Mouse (Mus musculus) forebrain, postnatal 0 days (tissue): ENCODE results near the gene Tmc8. TPM values are rescaled to one million over a fixed set of nuclear protein-coding genes. Genes with fewer than 3 reads are reported as not detected.

ENCODE experiments used
- ATAC-seq: fragments of 200-750 bp; cut with Nextera tagmentation; 2 replicates; pipeline ENCODE4 v1.8.0; 2017; ENCODE audit warnings: mild to moderate bottlenecking, moderate library complexity
- DNase-seq: peaks from one replicate; pipeline ENCODE4 v3.0.0-alpha.2; 2015
- H3K27ac ChIP-seq: fragments of 300-500 bp; sonication (generic); 2 replicates; pipeline ENCODE4 v1.5.1; 2014; ENCODE audit warnings: low read depth, mild to moderate bottlenecking, antibody characterized with exemption, low read length, moderate library complexity, mixed read lengths
- H3K27me3 ChIP-seq: fragments of 300-500 bp; sonication (generic); 2 replicates; pipeline ENCODE4 v1.6.1; 2014; ENCODE audit warnings: mild to moderate bottlenecking, low read length, mixed read lengths; ENCODE audit not compliant: insufficient read depth
- H3K36me3 ChIP-seq: fragments of 300-500 bp; sonication (generic); 2 replicates; pipeline ENCODE4 v1.6.1; 2014; ENCODE audit warnings: mild to moderate bottlenecking, moderate library complexity; ENCODE audit not compliant: insufficient read depth
- H3K4me1 ChIP-seq: fragments of 300-500 bp; sonication (generic); 2 replicates; pipeline ENCODE4 v1.6.1; 2014; ENCODE audit warnings: antibody characterized with exemption; ENCODE audit not compliant: insufficient read depth
- H3K4me2 ChIP-seq: fragments of 300-500 bp; sonication (generic); 2 replicates; pipeline ENCODE4 v1.6.1; 2014; ENCODE audit warnings: low read depth, mild to moderate bottlenecking, moderate library complexity
- H3K4me3 ChIP-seq: fragments of 300-500 bp; sonication (generic); 2 replicates; pipeline ENCODE4 v1.5.1; 2014; ENCODE audit warnings: low read depth, low read length, mixed read lengths
- H3K9ac ChIP-seq: fragments of 300-500 bp; sonication (generic); 2 replicates; pipeline ENCODE4 v1.6.1; 2014; ENCODE audit warnings: mild to moderate bottlenecking
- H3K9me3 ChIP-seq: fragments of 300-500 bp; sonication (generic); 2 replicates; pipeline ENCODE4 v1.6.1; 2016; ENCODE audit warnings: low read length
- CTCF ChIP-seq: sonication (generic); IDR thresholded peaks from 2 replicates; pipeline ENCODE4 v1.5.1; 2016; ENCODE audit warnings: antibody characterized with exemption, control low read depth, low read depth
- WGBS: fragments of 180-500 bp; shearing (Covaris S2); extraction: QIAGEN DNeasy Blood & Tissue Kit; methylation state at CpG from one replicate; pipeline ENCODE4 v1.1.7; 2014; 5-methylcytosine and 5-hydroxymethylcytosine counted together
- polyA plus RNA-seq: library from polyadenylated mRNA; unstranded; fragments of >200 nt; fragmentation: Nextera tagmentation; extraction: Ambion mirVana; gene quantifications from 2 replicates; pipeline ENCODE4 v1.2.1, GENCODE M21; 2015
- total RNA-seq: library from RNA; depleted of rRNA; stranded (reverse); fragments of >200 nt; gene quantifications from 2 replicates; pipeline ENCODE4 v1.2.3, GENCODE M21; 2014

The Tmc8 gene
- total and polyA plus RNA-seq, 2 experiments from 2014 or later, result 0.59 to 2.1 TPM

GRCm38 (mm10) chr11:117762246-117762645 lies 19.6 kb upstream of the Tmc8 start:
- H3K9me3 ChIP-seq, result no peaks in the 10 kb centered on the region
- peaks cover 62% of the 10 kb centered on the region for H3K36me3 ChIP-seq
- no peak overlapping the region for H3K27ac ChIP-seq
- WGBS, result 89% methylated on average over 12 of the region's 12 CpGs
- no peak for TF ChIP-seq CTCF
- ATAC-seq (no peak), DNase-seq (no peak)
- H3K4me3 ChIP-seq, result no peak overlapping the region
- H3K27me3 ChIP-seq, result no peaks in the 10 kb centered on the region
- H3K9ac ChIP-seq, result no peak overlapping the region
- H3K4me1 ChIP-seq, result no peaks in the 10 kb centered on the region
- H3K4me2 ChIP-seq, result no peak overlapping the region

- 86% methylated on average over 9 of the region's 9 CpGs for WGBS
- peaks cover 42% of the 10 kb centered on the region for H3K36me3 ChIP-seq
- H3K9me3 ChIP-seq, result no peaks in the 10 kb centered on the region
Measured at GRCm38 (mm10) chr11:117764319-117764718, 17.6 kb upstream of the Tmc8 start.

GRCm38 (mm10) chr11:117765361-117765760 lies 16.5 kb upstream of the Tmc8 start:
- H3K27me3 ChIP-seq, result no peaks in the 10 kb centered on the region
- ATAC-seq (no peak), DNase-seq (no peak)
- H3K9me3 ChIP-seq, result no peaks in the 10 kb centered on the region
- no peak overlapping the region for H3K27ac ChIP-seq
- H3K4me2 ChIP-seq, result no peak overlapping the region
- H3K4me1 ChIP-seq, result no peaks in the 10 kb centered on the region
- peaks cover 31% of the 10 kb centered on the region for H3K36me3 ChIP-seq
- H3K4me3 ChIP-seq, result no peak overlapping the region
- 85% methylated on average over 5 of the region's 5 CpGs for WGBS
- TF ChIP-seq CTCF, result no peak
- no peak overlapping the region for H3K9ac ChIP-seq

More at GRCm38 (mm10) chr11:117764319-117764718, 17.6 kb upstream of the Tmc8 start:
- Histone ChIP-seq H3K27ac (no peak overlapping the region), H3K4me3 (no peak overlapping the region), H3K9ac (no peak overlapping the region), H3K4me2 (no peak overlapping the region), H3K27me3 (no peaks in the 10 kb centered on the region), H3K4me1 (no peaks in the 10 kb centered on the region)
- ATAC-seq, result no peak
- no peak for DNase-seq
- TF ChIP-seq CTCF, result no peak

- peaks cover 23% of the 10 kb centered on the region for H3K36me3 ChIP-seq
- no peak overlapping the region for H3K4me2 ChIP-seq
- DNase-seq (no peak), ATAC-seq (no peak)
- no peak for TF ChIP-seq CTCF
- no peaks in the 10 kb centered on the region for H3K9me3 ChIP-seq
- H3K4me3 ChIP-seq, result no peak overlapping the region
- 88% methylated on average over 3 of the region's 3 CpGs for WGBS
- H3K27ac ChIP-seq, result no peak overlapping the region
- no peaks in the 10 kb centered on the region for H3K27me3 ChIP-seq
- no peaks in the 10 kb centered on the region for H3K4me1 ChIP-seq
- H3K9ac ChIP-seq, result no peak overlapping the region
Measured at GRCm38 (mm10) chr11:117766275-117766674, 15.6 kb upstream of the Tmc8 start.

- no peak for DNase-seq
- Histone ChIP-seq H3K9me3 (no peaks in the 10 kb centered on the region), H3K36me3 (peaks cover 9% of the 10 kb centered on the region), H3K27me3 (no peaks in the 10 kb centered on the region), H3K4me3 (no peak overlapping the region), H3K9ac (no peak overlapping the region), H3K4me2 (no peak overlapping the region), H3K27ac (no peak overlapping the region), H3K4me1 (no peaks in the 10 kb centered on the region)
- TF ChIP-seq CTCF, result no peak
- WGBS, result 61% methylated on average over 20 of the region's 20 CpGs
- no peak for ATAC-seq
Measured at GRCm38 (mm10) chr11:117768725-117769682, 12.9 kb upstream of the Tmc8 start.

- H3K27ac ChIP-seq, result no peak overlapping the region
- H3K9ac ChIP-seq, result no peak overlapping the region
- ATAC-seq (no peak), DNase-seq (no peak)
- no peaks in the 10 kb centered on the region for H3K4me1 ChIP-seq
- WGBS, result 45% methylated on average over 7 of the region's 7 CpGs
- H3K4me3 ChIP-seq, result no peak overlapping the region
- TF ChIP-seq CTCF, result no peak
- peaks cover 7% of the 10 kb centered on the region; the same call in 1 of the 2 replicates for H3K36me3 ChIP-seq
- H3K4me2 ChIP-seq, result no peak overlapping the region
- no peaks in the 10 kb centered on the region for H3K9me3 ChIP-seq
- H3K27me3 ChIP-seq, result no peaks in the 10 kb centered on the region
Measured at GRCm38 (mm10) chr11:117769683-117770047, 12.2 kb upstream of the Tmc8 start.

- H3K27ac ChIP-seq, result no peak overlapping the region
- 86% methylated on average over 10 of the region's 10 CpGs for WGBS
- H3K27me3 ChIP-seq, result no peaks in the 10 kb centered on the region
- H3K4me1 ChIP-seq, result no peaks in the 10 kb centered on the region
- H3K9ac ChIP-seq, result no peak overlapping the region
- peaks cover under 1% of the 10 kb centered on the region; the same call in 1 of the 2 replicates for H3K36me3 ChIP-seq
- DNase-seq, result no peak
- TF ChIP-seq CTCF, result no peak
- no peak overlapping the region for H3K4me2 ChIP-seq
- no peak overlapping the region for H3K4me3 ChIP-seq
- H3K9me3 ChIP-seq, result no peaks in the 10 kb centered on the region
- ATAC-seq, result no peak
Measured at GRCm38 (mm10) chr11:117770407-117770806, 11.5 kb upstream of the Tmc8 start.
